Mouse (Mus musculus) spleen, adult 2 months (tissue): ENCODE data around the gene Dclre1b.

Experiments
- CTCF ChIP-seq: fragments of 200-500 bp; IDR thresholded peaks from 2 replicates; pipeline ENCODE4 v1.5.1; 2011; ENCODE audit warnings: mild to moderate bottlenecking, inconsistent platforms; ENCODE audit not compliant: insufficient read depth, insufficient read length, insufficient replicate concordance; ENCODE audit errors: extremely low read depth
- POLR2A ChIP-seq: fragments of 200-500 bp; IDR thresholded peaks from 2 replicates; pipeline ENCODE4 v1.6.1; 2011; ENCODE audit warnings: low read depth, low read length, inconsistent platforms

GRCm38 (mm10) chr3:103801631-103802531 is 7.4 kb downstream of the Dclre1b start:
- no peak for TF ChIP-seq CTCF
- TF ChIP-seq POLR2A, result no peak
